Mouse (Mus musculus): Measurements from ENCODE around the gene Sugp2. TPM values are rescaled to one million over a fixed set of nuclear protein-coding genes. Genes with fewer than 3 reads are reported as not detected.

Gene Sugp2
- polyA plus RNA-seq, 1 experiment from 2014 or later = 14.0 TPM

DNA sequence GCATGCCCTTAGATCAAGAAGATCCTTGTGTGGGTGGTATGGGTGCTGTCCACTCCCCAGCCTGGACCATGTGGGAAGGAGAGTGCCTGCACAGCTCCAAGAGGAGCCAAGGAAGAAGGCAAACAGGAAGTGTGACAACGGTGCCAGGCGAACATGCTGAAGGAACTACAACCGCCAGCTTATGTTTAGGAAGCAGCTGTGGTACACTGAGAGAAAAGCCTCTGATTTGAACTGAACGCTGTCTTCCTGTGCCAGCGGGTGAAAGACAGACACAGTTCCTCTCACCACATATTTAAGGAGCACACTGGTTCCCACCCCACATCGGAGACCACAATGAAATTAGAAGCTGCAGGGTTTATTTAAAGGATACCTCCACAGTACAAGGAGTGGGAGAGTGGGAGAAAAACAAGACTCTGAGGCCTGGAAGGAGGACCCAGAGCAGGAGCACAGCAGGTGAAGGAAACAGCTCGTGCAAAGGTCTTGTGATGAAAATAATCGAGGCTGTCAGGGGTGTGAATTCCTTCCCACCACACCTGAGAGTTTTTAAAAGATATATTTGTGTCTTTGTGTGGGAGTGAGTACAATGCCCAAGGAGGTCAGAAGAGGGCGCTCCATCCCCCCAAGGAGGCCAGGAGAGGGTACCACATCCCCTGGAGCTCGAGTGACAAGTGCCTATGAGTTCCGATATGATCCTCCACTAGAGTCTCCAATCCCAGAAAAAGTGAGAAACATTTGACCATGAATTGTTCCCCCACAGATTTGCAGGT, 35.0 kb downstream of the Sugp2 start:
- no peak overlapping the region for H3K27ac ChIP-seq
- peak; percentile 47 for DNase-seq (ENCODE audit: low spot score)

DNA sequence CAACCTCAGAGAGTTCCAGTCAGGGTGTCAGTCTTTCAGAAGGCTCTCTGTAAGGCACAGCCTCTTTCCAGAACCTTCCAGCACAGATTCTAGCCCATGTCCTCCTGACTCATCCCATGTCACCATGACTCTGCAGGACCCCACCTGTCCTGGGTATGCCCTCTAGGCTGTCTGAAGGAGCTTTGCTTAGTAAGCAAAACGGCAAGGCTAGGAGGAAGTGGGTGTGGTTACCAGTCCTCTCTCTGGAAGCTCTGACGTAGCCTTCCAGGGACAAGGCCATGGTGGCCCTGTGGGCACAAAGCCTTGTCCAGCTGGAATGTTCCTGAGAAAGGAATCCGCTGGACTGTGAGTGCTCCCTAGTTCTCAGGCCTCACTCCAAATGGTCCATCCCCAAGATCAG, 38.9 kb downstream of the Sugp2 start:
- DNase-seq (ENCODE audit: low spot score) (peak; percentile 56), ATAC-seq (replicated peaks; ENCODE audit: low FRiP score, low read depth) (peak; percentile 65)
- H3K36me3 ChIP-seq (ENCODE audit: insufficient read depth, low read length) = no peaks in the 10 kb centered on the region
- H3K9ac ChIP-seq (ENCODE audit: low read depth, low read length) = no peak overlapping the region
- 45% methylated on average over 3 of the region's 3 CpGs for WGBS
- no peak overlapping the region for H3K4me2 ChIP-seq (ENCODE audit: low read length)
- peak overlapping the region; percentile 57; the same call in 1 of the 2 replicates for H3K27ac ChIP-seq
- H3K4me1 ChIP-seq (replicated peaks; ENCODE audit: insufficient read depth, low read length) = no peaks in the 10 kb centered on the region; the same call in 1 of the 2 replicates
- no peaks in the 10 kb centered on the region for H3K9me3 ChIP-seq (replicated peaks; ENCODE audit: low read length)
- no peaks in the 10 kb centered on the region for H3K27me3 ChIP-seq (ENCODE audit: insufficient read depth, low read length)
- H3K4me3 ChIP-seq (replicated peaks; ENCODE audit: low read depth, low read length) = no peak overlapping the region
- no peak for TF ChIP-seq CTCF (IDR thresholded peaks at IDR 0.05; ENCODE audit: low read depth)

More for the DNA sequence above, 35.0 kb downstream of the Sugp2 start:
- no peak overlapping the region for H3K4me2 ChIP-seq (ENCODE audit: low read length)
- ATAC-seq (replicated peaks; ENCODE audit: low FRiP score, low read depth) = no peak
- H3K4me1 ChIP-seq (replicated peaks; ENCODE audit: insufficient read depth, low read length) = no peaks in the 10 kb centered on the region
- H3K36me3 ChIP-seq (ENCODE audit: insufficient read depth, low read length) = peaks cover 8% of the 10 kb centered on the region; the same call in 1 of the 2 replicates
- no peak overlapping the region for H3K9ac ChIP-seq (ENCODE audit: low read depth, low read length)
- TF ChIP-seq CTCF (IDR thresholded peaks at IDR 0.05; ENCODE audit: low read depth) = peak; percentile 57
- H3K4me3 ChIP-seq (replicated peaks; ENCODE audit: low read depth, low read length) = no peak overlapping the region
- WGBS = 47% methylated on average over 11 of the region's 11 CpGs
- no peaks in the 10 kb centered on the region for H3K9me3 ChIP-seq (replicated peaks; ENCODE audit: low read length)
- no peaks in the 10 kb centered on the region for H3K27me3 ChIP-seq (ENCODE audit: insufficient read depth, low read length)

DNA sequence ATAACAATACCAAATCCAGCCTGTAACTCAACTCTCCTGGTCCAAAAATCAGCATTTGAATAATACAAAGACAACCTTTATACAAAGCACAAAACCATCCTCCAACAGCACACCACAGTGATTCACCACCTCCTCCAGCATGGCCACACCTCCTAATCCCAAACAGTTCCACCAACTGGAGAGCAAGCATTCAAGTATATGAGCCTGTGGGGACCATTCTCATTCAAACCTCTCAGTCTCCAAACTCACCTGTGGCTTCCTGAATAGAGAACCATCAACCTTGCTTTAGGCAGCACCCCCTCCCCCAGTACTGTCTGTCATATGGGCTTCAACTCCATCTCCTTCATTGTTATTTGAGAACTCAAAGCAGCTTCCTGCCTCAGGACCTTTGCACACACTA, 40.3 kb downstream of the Sugp2 start:
- TF ChIP-seq CTCF (IDR thresholded peaks at IDR 0.05; ENCODE audit: low read depth) = no peak
- H3K9ac ChIP-seq (ENCODE audit: low read depth, low read length) = no peak overlapping the region

DNA sequence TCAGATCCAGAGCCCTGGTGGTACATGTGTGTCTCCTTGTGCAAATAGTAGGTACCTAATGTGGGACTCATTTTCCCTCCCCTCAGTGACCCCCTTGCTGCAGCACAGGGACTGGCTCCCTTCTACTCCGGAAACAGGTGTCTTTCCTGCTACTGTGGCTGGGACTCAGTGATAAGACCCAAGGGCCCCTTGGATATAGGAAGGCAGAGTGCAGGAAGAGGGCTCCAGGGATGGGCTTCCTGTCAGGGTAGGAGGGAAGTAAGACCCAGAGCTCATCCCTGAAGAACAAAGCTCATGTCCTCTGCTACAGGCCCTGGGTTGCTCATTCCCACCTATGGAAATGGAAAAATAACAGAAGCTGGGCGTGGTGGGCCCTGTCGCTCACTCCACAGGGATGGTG, 42.5 kb downstream of the Sugp2 start:
- H3K9ac ChIP-seq (ENCODE audit: low read depth, low read length) = no peak overlapping the region
- 81% methylated on average over 3 of the region's 3 CpGs for WGBS
- peak; percentile 55 for DNase-seq (ENCODE audit: low spot score)
- H3K4me2 ChIP-seq (ENCODE audit: low read length) = no peak overlapping the region
- no peaks in the 10 kb centered on the region; the same call in 1 of the 2 replicates for H3K4me1 ChIP-seq (replicated peaks; ENCODE audit: insufficient read depth, low read length)
- no peaks in the 10 kb centered on the region for H3K9me3 ChIP-seq (replicated peaks; ENCODE audit: low read length)
- H3K4me3 ChIP-seq (replicated peaks; ENCODE audit: low read depth, low read length) = no peak overlapping the region
- peak overlapping the region; percentile 57 for H3K27ac ChIP-seq
- no peak for ATAC-seq (replicated peaks; ENCODE audit: low FRiP score, low read depth)
- H3K27me3 ChIP-seq (ENCODE audit: insufficient read depth, low read length) = no peaks in the 10 kb centered on the region
- no peaks in the 10 kb centered on the region for H3K36me3 ChIP-seq (ENCODE audit: insufficient read depth, low read length)
- no peak for TF ChIP-seq CTCF (IDR thresholded peaks at IDR 0.05; ENCODE audit: low read depth)

More for the DNA sequence above, 40.3 kb downstream of the Sugp2 start:
- Histone ChIP-seq H3K4me3 (replicated peaks; ENCODE audit: low read depth, low read length) (no peak overlapping the region), H3K4me2 (ENCODE audit: low read length) (no peak overlapping the region), H3K27me3 (ENCODE audit: insufficient read depth, low read length) (no peaks in the 10 kb centered on the region), H3K36me3 (ENCODE audit: insufficient read depth, low read length) (no peaks in the 10 kb centered on the region), H3K9me3 (replicated peaks; ENCODE audit: low read length) (no peaks in the 10 kb centered on the region), H3K27ac (no peak overlapping the region), H3K4me1 (replicated peaks; ENCODE audit: insufficient read depth, low read length) (no peaks in the 10 kb centered on the region; the same call in 1 of the 2 replicates)
- no peak for DNase-seq (ENCODE audit: low spot score)
- no peak for ATAC-seq (replicated peaks; ENCODE audit: low FRiP score, low read depth)

DNA sequence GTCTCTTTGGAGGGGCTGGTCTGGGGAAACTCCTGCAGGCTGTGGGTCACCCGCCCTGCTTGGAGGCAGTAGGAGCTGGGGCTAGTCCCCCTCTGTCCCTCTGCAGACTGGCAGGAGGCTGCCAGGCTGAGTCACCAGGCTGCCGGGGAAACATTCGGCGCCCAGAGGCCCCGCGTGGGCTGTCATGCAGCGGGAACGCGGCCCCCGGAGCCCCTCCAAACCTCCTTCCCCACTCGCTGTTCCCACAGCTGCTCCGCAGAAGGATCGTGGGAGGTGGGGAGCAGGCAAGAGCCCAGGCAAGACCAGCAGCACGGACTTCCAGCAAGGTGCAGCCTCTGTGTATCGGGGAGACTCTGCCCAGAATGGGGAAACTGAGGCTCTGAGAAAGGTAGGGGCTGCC, 44.1 kb downstream of the Sugp2 start:
- WGBS = 48% methylated on average over 15 of the region's 15 CpGs
- no peak overlapping the region for H3K4me3 ChIP-seq (replicated peaks; ENCODE audit: low read depth, low read length)
- H3K36me3 ChIP-seq (ENCODE audit: insufficient read depth, low read length) = no peaks in the 10 kb centered on the region
- ATAC-seq (replicated peaks; ENCODE audit: low FRiP score, low read depth) (no peak), DNase-seq (ENCODE audit: low spot score) (no peak)
- H3K4me1 ChIP-seq (replicated peaks; ENCODE audit: insufficient read depth, low read length) = peaks cover 5% of the 10 kb centered on the region
- no peaks in the 10 kb centered on the region for H3K9me3 ChIP-seq (replicated peaks; ENCODE audit: low read length)
- no peak overlapping the region for H3K4me2 ChIP-seq (ENCODE audit: low read length)
- H3K9ac ChIP-seq (ENCODE audit: low read depth, low read length) = 0 out of 2 replicates have a peak overlapping the region, but pooled peaks have one; percentile 3
- H3K27me3 ChIP-seq (ENCODE audit: insufficient read depth, low read length) = no peaks in the 10 kb centered on the region
- no peak for TF ChIP-seq CTCF (IDR thresholded peaks at IDR 0.05; ENCODE audit: low read depth)
- no peak overlapping the region for H3K27ac ChIP-seq

DNA sequence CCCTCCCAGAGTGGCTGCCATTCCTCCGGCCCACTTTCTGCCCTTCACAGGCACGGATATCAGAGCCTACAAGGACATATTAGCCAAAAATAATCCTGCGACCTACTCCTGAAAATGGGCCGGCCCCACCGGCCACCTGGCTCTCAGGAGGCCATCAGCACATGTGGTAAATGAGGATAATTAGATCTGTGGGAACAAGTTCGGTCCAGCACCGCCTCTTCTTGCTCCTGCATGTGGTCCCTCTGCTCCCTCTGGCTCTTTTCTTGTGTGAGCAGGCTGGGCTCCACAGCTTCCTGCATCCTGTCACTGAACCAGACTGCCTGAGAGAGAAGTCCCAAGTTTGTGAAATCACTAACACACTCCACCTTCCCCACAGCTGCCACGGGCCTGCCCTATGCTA, 45.2 kb downstream of the Sugp2 start:
- TF ChIP-seq CTCF (IDR thresholded peaks at IDR 0.05; ENCODE audit: low read depth) = no peak
- H3K9ac ChIP-seq (ENCODE audit: low read depth, low read length) = no peak overlapping the region
- H3K27ac ChIP-seq = 0 out of 2 replicates have a peak overlapping the region, but pooled peaks have one; percentile 25
- no peaks in the 10 kb centered on the region for H3K9me3 ChIP-seq (replicated peaks; ENCODE audit: low read length)
- no peak overlapping the region for H3K4me3 ChIP-seq (replicated peaks; ENCODE audit: low read depth, low read length)
- no peaks in the 10 kb centered on the region for H3K36me3 ChIP-seq (ENCODE audit: insufficient read depth, low read length)
- DNase-seq (ENCODE audit: low spot score) (no peak), ATAC-seq (replicated peaks; ENCODE audit: low FRiP score, low read depth) (no peak)
- 58% methylated on average over 8 of the region's 8 CpGs for WGBS
- no peaks in the 10 kb centered on the region for H3K27me3 ChIP-seq (ENCODE audit: insufficient read depth, low read length)
- H3K4me1 ChIP-seq (replicated peaks; ENCODE audit: insufficient read depth, low read length) = peaks cover 9% of the 10 kb centered on the region
- no peak overlapping the region for H3K4me2 ChIP-seq (ENCODE audit: low read length)

Measured in kidney, postnatal 0 days (tissue).